Mouse (Mus musculus): Measurements from ENCODE around the gene Gm20388. TPM values are rescaled to one million over a fixed set of nuclear protein-coding genes. Genes with fewer than 3 reads are reported as not detected.
"Not testable (repeated sequence)": the region's sequence is repeated elsewhere in the genome, so short reads cannot be mapped to it uniquely, and the experiment has no call there.

The Gm20388 gene
- total RNA-seq, 2 experiments from 2014 or later, result 4.0 TPM; not detected in 1

DNA sequence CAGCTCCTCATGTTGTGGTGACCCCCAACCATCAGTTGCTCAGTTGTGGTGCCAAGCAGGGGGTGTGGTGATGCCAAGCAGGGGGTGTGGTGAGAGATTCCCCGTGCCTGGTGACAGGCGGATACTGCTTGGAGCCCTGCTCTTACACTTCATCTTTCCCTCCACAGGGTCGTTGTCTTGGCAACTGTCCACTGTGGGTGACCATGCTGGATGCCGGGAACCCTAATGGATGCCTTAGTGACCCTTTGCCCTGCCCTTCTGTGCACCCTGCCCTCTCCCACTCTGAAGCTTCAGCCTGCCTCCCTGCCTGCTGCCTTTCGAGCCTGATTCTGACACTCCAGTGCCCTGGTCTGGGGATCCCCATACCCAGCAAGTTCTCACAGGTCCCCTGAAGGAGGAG, 427.0 kb downstream of the Gm20388 start:
- DNase-seq, result no peak

DNA sequence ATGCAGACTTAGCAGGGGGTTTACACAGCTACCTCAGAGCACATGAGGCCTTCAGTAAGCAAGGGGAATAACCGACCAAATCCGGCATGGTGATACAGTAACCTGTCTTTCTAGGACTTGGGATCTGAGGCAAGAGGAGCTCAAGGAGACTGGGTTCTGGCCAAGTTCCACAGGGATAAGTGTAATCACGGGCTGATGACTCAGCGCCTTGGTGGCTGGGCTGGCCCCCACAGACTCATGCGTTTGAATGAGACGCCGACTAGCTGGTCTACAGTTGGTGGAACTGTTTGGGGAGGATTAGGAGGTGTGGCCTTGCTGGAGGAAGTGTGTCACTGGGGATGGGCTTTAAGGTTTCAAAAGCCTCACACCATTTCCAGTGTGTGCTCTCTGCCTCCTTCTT, 428.0 kb downstream of the Gm20388 start:
- no peak for DNase-seq

DNA sequence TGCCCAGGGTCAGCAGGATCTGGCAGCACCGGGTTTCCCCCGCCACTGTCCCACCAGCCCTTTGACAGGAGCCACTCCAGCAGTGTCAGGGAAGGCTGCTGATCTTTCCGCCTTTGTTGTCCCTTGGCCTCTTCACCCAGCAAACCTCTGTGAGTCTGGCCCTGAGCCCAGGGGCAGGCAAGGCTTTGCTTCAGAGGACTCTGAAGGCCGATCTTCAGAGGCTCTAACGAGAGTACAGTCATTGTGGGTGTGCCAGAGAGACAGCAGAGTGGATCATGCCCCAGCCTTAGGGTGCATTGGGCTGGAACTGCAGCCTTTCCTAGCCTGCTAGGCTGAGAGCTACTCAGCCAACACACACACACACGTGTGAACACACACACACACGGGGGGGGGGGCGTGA, 429.1 kb downstream of the Gm20388 start:
- peak; percentile 49 to 66 for DNase-seq

DNA sequence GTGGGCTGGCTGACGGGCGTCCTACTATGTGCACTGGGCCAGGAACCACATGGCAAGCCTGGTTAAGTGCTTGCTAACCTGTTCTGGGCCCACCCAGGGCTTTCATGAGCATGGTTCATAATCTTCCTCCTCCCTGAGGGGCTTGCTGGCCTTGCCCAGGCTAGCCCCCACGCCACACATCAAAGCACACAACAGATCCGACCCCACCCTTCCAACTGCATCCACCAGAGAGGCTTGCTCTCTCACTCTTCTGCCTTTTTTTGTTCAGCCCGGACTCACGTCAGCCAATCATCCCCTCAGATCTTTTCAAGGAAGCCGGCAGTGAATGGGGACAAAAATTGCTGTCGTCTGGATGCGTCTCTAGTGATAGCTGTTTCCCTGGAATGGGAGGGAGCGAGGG, 430.5 kb downstream of the Gm20388 start:
- DNase-seq, result no peak

DNA sequence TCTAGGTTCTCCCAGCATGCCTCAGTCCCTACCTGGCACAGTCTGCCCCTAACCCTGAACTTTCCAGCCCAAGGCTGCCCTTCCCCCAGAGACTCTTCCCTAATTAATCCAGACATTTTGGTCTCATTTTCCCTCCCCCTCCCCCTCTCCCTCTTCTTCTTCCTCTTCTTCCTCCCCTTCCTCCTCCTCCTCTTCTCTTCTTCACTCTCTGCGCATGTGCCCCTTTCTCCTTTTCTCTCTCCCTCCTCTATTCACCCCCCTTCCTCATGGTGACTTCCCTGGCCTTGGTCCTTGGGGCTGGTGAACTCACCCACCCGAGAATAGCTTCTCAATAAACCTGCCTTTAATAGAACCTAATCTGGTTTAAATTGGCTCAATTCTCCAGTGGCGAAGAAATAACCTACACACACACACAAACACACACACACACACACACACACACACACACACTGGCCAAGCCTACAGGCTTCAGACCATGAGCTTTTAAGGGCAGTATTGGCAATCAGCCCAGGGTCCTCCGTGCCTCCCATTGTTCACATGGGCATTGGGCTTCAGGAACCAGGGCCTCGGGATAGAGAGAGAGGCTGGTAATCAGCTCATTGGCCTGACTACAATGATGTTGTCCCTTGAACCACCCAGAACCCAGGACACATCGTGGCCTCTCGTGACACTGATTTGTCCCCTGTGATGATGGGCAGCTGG, 432.4 kb downstream of the Gm20388 start:
- no peak for DNase-seq

DNA sequence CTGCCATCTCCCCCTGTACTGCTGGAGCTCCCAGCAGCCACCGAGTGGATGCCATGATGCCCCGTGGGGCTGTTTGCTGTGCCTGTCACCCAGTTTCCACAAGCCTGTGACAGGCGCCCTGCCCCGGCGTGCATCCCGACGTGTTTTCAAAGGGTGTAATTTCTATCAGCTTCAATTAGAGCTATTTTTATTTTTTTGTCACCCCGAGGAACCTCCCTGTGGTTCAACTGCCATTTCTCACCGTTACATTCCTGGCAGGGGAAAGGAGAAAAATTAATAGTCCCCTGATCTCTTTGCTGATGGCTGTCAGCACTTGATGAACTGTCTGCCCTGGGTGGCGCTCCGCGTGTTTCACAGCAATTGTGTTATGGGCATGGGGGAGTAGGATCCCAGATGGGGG, 432.9 kb downstream of the Gm20388 start:
- no peak for DNase-seq

DNA sequence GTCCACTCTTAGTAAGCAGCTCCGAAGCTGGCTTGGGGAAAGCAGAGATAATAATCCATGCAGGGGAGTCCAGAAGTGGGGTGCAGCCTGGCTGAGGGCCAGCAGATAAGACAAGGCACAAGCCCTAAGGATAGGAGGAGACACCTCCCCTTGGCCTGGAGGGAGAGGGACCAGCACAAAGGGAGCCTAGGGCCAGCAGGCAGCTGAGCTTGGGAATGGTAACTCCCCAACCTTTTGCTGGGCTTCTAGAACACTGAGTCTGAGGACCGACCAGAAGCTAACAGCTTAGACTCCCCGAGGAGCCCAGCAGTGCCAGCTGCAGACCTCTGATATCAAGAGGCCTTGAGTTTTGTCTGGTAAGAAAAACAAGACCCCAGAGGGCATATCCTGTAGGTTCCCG, 433.5 kb downstream of the Gm20388 start:
- no peak for DNase-seq

DNA sequence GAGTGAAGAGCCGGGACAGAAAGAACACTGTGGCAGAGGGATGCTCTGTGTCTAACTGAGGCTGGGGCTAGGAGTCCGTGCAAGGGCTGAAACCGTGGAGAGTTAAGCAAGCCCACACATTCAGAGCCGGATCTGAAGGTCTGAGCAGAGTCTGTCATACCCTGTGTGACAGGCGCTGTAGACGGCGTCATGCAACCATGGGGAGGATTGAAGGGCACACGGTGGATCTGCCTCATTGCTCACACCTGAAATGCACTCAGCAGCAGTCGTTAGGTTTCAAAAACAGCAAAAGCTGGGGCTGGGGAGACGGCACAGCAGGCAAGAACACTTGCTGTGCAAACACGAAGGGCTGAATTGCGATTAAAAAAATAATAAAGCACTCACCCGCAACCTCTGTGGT, 433.9 kb downstream of the Gm20388 start:
- no peak for DNase-seq

DNA sequence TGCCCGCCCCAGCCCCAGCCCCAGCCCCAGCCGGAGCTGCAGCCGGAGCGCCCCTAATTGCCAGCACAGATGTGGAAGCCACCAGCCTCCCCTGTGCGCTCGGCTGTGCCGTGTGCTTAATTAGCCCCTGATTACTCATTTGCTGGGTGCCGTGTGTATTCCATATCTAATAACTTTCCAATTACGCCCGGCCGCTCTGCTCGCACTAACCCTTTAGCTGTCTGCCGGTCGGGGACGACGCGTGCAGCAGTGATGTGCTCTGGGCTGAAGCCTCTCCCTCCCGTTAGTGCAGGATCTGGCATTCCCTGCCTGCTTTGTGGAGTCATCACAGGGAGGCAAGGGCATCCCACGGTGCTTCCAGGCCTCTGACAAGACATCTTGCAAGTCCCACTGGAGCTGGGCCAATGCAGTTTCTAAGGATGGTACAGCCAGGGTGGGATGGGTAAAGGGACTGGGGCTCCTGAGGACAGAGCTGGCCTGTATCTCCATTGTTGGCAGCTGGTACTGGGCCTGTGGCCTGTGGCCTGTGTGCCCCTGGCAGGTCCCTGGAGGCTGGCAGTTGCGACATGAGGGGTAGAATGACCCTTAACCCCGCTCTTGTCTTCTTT, 437.2 kb downstream of the Gm20388 start:
- no peak for DNase-seq

DNA sequence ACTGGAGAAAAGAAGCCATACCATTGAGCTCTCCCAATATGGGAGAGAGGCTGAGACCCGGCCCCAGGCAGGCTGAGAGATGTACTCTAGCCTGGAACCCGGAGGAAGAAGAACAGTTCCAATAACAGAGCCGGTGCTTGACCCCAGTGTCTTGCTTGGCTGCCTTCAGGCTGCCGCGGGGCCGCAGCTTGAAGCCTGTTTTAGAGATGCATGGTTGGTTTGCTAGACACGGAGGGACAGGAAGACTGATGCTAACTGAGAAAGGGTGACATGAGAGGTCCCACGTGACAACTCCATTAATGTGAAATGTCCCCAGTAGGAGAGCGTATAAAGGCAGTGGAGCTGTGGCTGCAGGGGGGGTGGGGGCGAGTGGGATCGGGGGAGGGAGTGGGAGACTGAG, 438.3 kb downstream of the Gm20388 start:
- DNase-seq, result no peak

DNA sequence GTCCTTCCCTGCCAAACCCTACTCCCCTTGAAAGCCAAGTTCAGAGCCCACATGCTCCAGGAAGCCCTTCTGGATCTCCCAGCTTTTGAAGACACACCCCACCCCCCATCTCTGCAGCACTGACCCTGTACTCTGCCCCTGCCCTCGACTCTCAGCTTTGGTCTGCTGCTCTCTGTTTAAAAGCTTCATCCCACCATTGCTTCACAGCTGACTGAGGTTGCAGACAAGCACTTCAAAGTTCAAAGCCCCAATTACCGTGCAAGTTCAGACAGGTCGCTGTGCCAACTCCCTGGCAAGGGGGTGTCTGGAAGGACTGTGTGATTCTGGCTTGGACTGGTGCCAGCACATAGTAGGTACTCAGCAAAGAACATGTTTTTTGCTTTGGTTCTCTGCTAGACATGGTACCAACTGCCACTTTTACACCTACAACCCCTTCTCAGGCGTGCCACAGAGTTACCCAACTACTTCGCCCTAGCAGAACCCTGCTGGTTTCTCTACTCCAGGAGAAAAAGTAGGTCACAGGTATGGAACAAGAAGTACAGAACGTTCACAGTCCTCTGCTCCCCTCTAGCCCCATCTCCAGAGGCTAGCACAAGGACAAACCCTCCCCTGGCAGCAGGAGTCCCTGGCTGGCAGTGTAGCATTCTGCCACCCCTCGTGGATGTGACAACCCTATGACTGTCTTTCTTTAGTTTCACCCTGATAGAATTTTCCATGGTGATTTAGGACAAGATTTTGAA, 440.9 kb downstream of the Gm20388 start:
- peak in 1 of 2 experiments; percentile 42 for DNase-seq

DNA sequence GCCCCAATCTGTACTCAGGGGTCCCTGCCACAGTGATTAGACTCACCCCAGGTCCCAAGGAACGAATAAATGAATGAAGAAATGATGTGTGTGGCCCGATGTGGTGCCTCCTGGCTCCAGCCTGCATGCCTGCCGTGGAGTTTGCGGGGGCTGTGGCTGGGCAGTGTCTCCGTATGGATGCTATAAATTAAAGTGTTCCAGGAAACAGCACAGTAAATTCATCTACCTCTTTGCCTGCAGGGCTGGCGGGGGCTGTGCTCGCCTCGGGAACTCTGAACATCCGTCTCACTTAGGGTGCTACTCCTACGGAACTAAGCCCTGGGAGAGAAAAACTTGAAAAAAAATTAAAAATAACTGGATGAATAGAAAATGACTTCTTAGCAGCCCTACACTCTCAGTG, 441.5 kb downstream of the Gm20388 start:
- DNase-seq, result no peak

DNA sequence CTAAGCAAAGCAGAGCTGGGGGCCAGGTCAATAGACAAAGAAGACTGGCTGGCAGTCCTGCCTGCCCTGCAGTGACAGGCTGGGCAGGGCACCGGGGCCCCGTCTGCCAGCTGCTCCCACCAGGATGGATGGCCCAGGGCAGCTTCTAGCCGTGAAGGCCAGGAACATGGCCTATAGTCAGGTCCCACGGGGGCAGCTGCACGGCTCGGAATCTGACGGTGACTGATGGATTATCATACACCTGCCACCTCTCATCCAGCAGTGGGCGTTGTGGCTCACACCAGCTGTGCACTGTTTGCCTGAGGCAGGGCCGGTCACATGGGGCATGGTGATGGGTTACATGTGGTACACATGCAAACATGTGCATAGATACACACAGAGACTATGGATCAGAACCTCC, 445.4 kb downstream of the Gm20388 start:
- no peak for DNase-seq

DNA sequence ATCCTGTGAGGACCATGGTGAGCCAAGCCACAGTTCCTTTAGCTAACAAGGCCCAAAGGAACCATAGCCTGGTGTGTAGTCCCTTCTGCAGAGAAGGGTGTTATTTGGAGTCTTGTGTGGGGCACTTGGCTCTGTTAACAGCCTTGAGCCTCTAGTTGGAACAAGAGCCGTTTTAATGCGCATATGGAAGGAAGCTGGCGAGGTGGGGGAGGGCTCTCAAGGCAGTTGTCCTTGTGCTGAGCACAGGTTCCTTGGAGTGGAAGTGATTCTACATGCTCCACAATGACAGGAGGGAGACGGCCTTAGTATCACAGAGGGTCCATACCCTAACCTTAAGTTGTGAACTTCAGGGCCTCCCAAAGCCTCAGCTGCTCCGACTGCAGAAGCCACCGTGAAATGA, 446.9 kb downstream of the Gm20388 start:
- no peak for DNase-seq

DNA sequence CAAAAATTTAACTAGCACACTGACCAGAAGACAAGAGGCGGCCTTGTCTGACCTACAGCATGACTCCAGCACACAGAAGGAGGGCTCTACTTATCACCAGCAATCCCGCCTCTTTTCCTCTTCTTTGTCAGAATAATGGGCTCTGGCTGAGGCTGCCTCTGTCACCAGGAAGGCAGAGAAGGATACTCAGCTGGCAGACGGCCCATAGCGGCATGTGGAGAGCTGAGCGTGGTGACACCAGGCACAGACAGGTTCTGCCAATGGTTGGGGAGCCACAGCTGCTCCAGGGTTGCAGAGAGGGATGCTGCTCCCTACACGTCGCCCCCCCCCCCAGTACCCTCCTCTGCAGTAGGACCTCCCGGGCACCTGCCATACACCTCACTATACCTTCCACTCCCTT, 450.7 kb downstream of the Gm20388 start:
- peak; percentile 66 to 72 for DNase-seq

DNA sequence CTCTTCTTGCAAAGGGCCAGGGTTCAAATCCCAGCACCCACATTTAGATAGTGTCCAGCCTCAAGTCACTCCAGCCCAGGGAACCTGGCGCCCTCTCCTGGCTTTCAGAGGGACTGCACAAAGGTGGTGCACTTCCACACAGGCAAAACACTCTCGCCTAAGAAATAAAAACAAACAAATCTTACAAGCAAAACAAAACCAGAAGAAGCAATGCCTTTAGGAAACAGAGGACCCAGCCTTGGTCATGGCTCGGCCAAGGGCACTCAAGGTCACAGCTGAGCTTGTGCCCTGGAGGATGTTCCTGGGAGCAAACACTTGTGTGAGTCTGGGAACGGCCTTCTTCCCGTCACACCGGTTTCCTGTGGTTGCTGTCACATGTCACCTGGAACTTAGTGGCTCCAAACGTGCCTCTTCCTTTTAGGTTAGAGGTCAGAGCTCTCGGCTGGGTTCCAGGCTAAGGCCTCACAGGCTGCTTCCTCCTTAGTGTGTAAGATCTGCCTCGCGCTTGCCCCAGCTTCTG, 453.0 kb downstream of the Gm20388 start:
- DNase-seq, result peak; percentile 83 to 90

DNA sequence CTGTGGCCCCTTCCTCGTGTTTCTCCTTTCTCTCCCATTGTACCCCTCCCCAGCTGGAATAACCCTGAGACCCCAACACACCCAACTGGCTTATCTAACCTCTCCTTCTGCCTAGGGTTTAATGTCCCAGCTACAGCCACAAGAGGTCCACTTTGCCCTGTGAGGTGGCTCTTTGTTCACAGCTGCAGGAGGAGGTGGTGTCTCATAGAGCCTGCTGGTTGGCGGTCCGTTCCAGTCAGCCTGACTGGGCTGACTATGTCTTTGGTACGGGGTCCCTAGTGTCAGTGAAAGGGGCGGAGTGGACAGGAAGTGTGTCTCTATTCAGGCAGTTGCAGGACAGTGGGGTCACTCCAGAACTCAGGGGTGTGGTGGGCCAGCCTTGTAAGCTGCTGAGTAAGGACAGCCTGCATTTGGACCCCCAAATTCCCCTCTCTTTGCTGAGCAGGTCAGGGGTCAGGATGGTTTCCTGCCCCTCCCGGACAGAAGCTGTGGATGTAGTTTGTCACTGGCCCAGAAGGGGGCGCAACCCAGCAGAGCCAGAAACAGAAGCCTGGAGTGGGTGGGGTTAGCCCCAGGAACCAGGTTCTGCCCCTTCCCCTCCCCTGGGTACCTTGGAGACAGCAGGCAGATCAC, 453.6 kb downstream of the Gm20388 start:
- peak; percentile 40 to 60 for DNase-seq

DNA sequence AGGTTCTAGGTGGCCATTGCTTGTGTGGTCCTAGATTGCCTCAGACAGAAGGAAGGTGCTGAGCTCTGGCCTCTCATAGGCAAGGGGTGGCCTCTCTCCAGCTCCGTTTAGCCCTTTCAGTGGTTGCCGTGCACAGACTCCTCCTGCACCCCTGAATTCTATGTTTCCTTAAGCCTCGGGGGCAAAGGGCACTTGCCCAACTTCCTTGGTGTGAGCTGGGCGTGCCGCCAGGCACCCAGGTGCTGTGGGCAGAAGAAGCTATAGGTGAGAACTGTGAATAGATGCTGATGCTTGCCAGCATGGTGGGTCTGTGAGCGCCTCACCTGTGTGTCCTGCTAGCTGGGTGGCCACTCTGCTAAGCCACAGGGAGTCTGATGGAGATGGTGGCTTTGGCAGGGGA, 456.2 kb downstream of the Gm20388 start:
- no peak for DNase-seq

DNA sequence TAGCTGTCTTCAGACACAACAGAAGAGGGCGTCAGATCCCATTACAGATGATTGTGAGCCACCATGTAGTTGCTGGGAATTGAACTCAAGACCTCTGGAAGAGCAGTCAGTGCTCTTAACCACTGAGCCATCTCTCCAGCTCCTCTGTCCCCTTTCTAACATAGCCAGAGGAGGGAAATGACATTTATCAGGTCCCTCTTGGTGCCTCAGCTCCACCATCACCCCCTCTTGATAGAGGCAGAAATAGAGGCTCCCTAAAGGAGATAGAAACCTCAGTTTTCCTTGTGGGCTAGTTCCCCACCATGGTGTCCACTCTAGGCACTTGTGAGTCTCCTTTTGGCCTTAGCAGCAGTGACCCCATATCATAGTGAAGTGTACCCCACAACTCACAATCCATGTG, 457.6 kb downstream of the Gm20388 start:
- DNase-seq, result not testable (repeated sequence)

DNA sequence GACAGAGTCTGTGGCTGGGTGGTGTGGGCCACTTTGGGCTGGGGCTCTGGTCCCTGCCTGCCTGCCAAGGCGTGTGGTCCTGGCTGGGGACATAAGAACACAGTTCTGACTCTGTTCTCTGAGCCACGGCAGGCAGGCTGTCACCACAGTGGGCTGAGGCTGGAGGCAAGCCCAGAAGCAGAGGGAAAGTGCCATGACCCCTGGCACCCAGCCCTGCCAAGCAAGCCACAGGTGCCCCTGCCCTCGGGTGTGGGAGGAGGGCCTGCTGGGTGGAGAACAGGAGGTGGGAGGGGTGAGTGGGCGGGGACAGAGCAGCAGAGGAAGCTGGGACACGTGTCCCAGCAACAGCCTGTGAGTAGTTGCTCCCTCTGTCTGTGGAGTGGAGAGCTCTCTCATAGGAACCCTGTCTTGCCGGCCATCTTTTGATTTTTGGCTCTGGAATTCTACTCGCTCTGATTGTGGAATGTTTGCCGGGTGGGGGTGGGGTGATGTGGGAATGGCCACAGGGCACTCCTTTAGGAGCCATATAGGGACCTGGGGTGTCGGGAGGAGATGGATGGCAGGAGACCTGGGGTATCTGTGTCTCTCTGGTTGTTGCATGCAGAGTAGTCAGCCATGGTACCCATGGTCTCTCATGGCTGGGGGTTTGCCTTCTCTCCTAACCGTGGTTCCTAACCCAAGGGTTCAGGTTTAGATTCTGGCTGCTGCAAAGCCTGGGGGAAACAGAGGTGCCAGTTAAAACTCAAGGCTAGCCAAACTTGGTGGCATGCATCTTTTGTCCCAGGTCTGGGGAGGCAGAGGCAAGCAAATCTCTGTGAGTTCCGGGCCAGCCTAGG, 458.4 kb downstream of the Gm20388 start:
- peak; percentile 91 to 93 for DNase-seq

DNA sequence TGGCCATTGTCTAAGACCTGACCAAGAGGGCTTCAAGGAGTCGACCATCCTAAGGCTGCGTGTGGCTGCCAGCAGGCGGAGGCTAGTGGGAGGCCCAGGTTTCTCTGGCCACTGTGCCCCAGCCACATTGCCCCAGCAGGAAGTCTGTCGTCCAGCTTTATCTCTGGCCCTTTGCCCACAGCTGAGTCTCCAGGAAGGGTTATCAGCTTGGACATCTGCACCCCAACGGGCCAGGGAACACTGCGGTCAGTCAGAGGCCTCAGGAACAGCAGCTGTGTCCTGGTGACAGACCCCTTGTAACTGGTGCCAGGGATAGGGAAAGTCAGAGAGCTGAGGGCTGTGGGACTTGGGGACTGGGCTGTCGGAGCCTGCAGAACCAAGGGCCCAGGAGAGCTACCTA, 459.3 kb downstream of the Gm20388 start:
- DNase-seq, result peak; percentile 64 to 82

DNA sequence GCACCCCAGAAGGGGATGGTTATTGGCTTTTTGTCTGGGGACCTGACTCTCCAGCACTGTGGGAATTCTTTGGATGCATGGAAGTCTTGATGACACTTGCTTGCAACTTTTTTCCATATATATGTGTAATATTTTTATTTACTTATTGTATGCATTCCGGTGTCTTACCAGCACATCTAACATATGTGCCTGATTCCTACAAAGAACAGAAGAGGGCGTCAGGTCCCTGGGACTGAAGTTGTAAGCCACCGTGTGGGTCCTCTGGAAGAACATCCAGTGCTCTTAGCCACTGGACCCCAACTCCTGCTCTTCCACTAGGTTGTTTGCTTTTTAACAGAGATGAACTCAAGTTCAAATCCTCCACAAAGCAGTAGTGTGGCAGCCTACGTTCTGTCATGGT, 459.8 kb downstream of the Gm20388 start:
- no peak for DNase-seq
